Mouse (Mus musculus) small intestine, adult 2 months (tissue): Measurements from ENCODE around the gene Ccdc107.

Experiments
- CTCF ChIP-seq: fragments of 200-500 bp; IDR thresholded peaks from 2 replicates; pipeline ENCODE4 v1.5.1; 2012; ENCODE audit warnings: low read depth, mild to moderate bottlenecking, control low read depth, inconsistent platforms, low read length, moderate library complexity, mixed read lengths; ENCODE audit not compliant: insufficient replicate concordance, insufficient read length; ENCODE audit errors: extremely low read depth
- POLR2A ChIP-seq: fragments of 200-500 bp; IDR thresholded peaks from 2 replicates; pipeline ENCODE4 v1.6.1; 2012; ENCODE audit warnings: low read depth, mild to moderate bottlenecking, control low read depth, inconsistent platforms, low read length, moderate library complexity

DNA sequence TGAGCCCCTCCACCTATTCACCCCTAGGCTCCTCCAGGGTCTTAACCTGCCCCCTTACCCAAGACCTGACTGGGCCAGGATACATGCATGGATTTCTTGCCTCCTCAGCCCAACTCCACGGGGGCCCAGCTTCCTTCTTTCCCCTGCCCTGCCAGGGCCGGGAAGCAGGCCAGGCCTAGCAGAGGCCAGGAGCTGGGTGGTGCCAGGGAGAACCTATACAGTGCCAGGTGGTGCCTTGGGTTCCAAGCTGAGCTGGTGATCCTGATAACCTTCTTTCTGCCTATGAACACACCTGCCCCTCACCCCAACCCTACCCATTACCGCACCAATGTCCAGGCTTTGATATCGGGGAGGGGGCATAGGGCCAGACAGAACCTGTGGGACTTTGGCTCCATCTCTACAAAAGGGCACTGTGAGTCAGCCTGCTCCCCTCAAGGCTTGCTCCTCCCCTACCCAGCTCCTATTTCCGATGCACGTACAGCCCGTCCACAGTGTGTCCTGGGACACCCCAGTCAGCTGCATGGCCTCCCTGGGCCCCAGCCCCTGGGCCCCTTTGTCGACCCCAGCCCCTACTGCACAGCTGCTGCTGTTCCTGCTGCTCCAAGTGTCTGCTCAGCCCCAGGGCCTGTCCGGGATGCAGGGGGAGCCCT is 14.0 kb downstream of the Ccdc107 start, which contains the start of gene Car9:
- TF ChIP-seq CTCF (no peak), POLR2A (no peak)
